Comparison of ENCODE assay signal across 8 mouse cellular contexts in the genomic region with DNA sequence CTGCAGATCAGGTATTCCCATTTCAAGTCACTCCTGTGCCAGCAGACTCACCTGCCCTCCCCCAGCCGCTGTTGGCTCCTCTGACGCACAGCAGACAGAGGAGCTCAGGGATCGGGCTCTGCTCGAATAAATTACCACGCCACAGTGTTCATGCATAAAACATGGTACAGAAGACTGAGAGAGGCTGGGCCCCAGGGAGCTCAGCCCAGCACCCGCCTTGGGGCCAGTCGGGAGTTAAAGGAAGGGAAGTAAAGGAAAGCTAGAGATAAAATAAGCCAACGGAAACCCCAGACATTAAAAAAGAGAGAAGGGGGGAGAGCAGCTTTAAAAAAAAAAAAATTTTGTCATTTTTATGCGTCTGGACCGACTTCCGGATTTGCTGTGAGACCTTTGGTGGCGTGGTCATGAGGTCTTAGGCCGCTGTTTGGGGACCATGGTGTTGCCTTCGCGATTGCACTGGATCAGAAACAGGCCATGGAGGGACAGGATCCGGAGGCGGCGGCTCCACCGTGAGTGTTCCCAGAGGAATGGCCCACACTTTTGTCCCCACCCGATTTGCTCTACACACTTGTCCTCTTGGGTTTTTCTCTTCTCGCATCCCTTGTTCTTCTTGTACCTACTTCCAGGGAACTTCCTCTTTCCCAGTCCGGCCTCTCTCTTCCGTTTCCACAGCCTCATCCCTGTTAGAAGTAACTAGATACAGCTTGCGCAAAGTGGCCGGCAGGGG.
DNase-seq lines count a peak whose midpoint lies in the region; ATAC-seq and TF ChIP-seq lines count a peak whose summit lies in the region.

No protein-coding gene starts in this region.

- no peaks in the 10 kb centered on the region for H3K9me3 ChIP-seq in forebrain, embryonic 11.5 days (ENCODE audit: control insufficient read depth, low read length)
- no peaks in the 10 kb centered on the region for H3K9me3 ChIP-seq in forebrain, postnatal 0 days (ENCODE audit: low read length)
- peaks cover 6% of the 10 kb centered on the region for H3K9me3 ChIP-seq in CH12.LX (replicated peaks; ENCODE audit: low read length)
- no peaks in the 10 kb centered on the region for H3K9me3 ChIP-seq in hindbrain, embryonic 15.5 days
- H3K9me3 ChIP-seq in midbrain, embryonic 15.5 days: no peaks in the 10 kb centered on the region

- H3K27me3 ChIP-seq in forebrain, embryonic 11.5 days (ENCODE audit: control insufficient read depth, insufficient read depth, low read length): no peaks in the 10 kb centered on the region
- no peaks in the 10 kb centered on the region for H3K27me3 ChIP-seq in forebrain, postnatal 0 days (ENCODE audit: insufficient read depth, low read length)
- H3K27me3 ChIP-seq in CH12.LX (replicated peaks): no peaks in the 10 kb centered on the region
- H3K27me3 ChIP-seq in hindbrain, embryonic 15.5 days: no peaks in the 10 kb centered on the region
- H3K27me3 ChIP-seq in midbrain, embryonic 15.5 days (replicated peaks): no peaks in the 10 kb centered on the region

- 82% methylated on average over 25 of the region's 25 CpGs for WGBS in forebrain, embryonic 11.5 days
- 69% methylated on average over 25 of the region's 25 CpGs for WGBS in forebrain, postnatal 0 days
- WGBS in hindbrain, embryonic 15.5 days: 63% methylated on average over 25 of the region's 25 CpGs
- WGBS in midbrain, embryonic 15.5 days: 54% methylated on average over 25 of the region's 25 CpGs

- ATAC-seq in forebrain, embryonic 11.5 days (replicated peaks; ENCODE audit: low FRiP score): peak; percentile 66; the same call in 1 of the 2 replicates
- no peak for ATAC-seq in forebrain, postnatal 0 days
- peak; percentile 56; the same call in 1 of the 2 replicates for ATAC-seq in hindbrain, embryonic 15.5 days (ENCODE audit: low FRiP score, low read depth)
- ATAC-seq in midbrain, embryonic 15.5 days (replicated peaks): peak; percentile 92

- peak; percentile 62 for TF ChIP-seq POLR2A in CH12.LX (IDR thresholded peaks at IDR 0.05; ENCODE audit: low read depth, low read length)

- no peak for TF ChIP-seq RAD21 in CH12.LX (IDR thresholded peaks at IDR 0.05; ENCODE audit: low read depth, low read length)

- no peak overlapping the region for H3K27ac ChIP-seq in forebrain, embryonic 11.5 days (ENCODE audit: low read depth, low read length)
- H3K27ac ChIP-seq in forebrain, postnatal 0 days (ENCODE audit: low read depth, low read length): no peak overlapping the region
- H3K27ac ChIP-seq in CH12.LX (ENCODE audit: insufficient read depth, low read depth): peak overlapping the region; percentile 8; the same call in 1 of the 2 replicates
- no peak overlapping the region for H3K27ac ChIP-seq in hindbrain, embryonic 15.5 days (replicated peaks)
- 0 out of 2 replicates have a peak overlapping the region, but pooled peaks have one; percentile 8 for H3K27ac ChIP-seq in midbrain, embryonic 15.5 days

- no peak for TF ChIP-seq CTCF in forebrain, postnatal 0 days (IDR thresholded peaks at IDR 0.05; ENCODE audit: low read depth)
- no peak for TF ChIP-seq CTCF in CH12.LX (conservative IDR thresholded peaks at IDR 0.05 in 1 of 2, IDR thresholded peaks at IDR 0.05 in 1 of 2; ENCODE audit: low read depth in 2 of 2, low read length in 2 of 2)

- no peaks in the 10 kb centered on the region; the same call in 1 of the 2 replicates for H3K79me2 ChIP-seq in CH12.LX (replicated peaks; ENCODE audit: control insufficient read depth, extremely low read depth, insufficient read depth, poor library complexity, severe bottlenecking)

- TF ChIP-seq EP300 in CH12.LX (IDR thresholded peaks at IDR 0.05; ENCODE audit: low read length): peak; percentile 31; the same call in 1 of the 2 replicates

- H3K4me3 ChIP-seq in forebrain, embryonic 11.5 days (ENCODE audit: low read depth, low read length): no peak overlapping the region
- no peak overlapping the region for H3K4me3 ChIP-seq in forebrain, postnatal 0 days (ENCODE audit: low read depth, low read length)
- peak overlapping the region; percentile 59 to 69 (median 69) for H3K4me3 ChIP-seq in CH12.LX (replicated peaks in 1 of 3; ENCODE audit: low read depth in 2 of 3, low read length in 2 of 3, poor library complexity in 1 of 3)
- no peak overlapping the region for H3K4me3 ChIP-seq in hindbrain, embryonic 15.5 days
- no peak overlapping the region for H3K4me3 ChIP-seq in midbrain, embryonic 15.5 days

- in situ Hi-C loops in CH12.LX (cut with MboI; ENCODE audit: low pct_ligation_motif_present, low pct_unique_long_range_greater_than_20kb, low sequenced_read_pairs): no loop called here

- no peaks in the 10 kb centered on the region for H3K36me3 ChIP-seq in forebrain, embryonic 11.5 days (ENCODE audit: control insufficient read depth, insufficient read depth, low read length)
- H3K36me3 ChIP-seq in forebrain, postnatal 0 days (ENCODE audit: insufficient read depth): no peaks in the 10 kb centered on the region
- H3K36me3 ChIP-seq in CH12.LX (replicated peaks in 1 of 2; ENCODE audit: control insufficient read depth in 1 of 2, insufficient read depth in 1 of 2, low read length in 1 of 2): peaks cover 7 to 22% of the 10 kb centered on the region in 2 experiments
- H3K36me3 ChIP-seq in hindbrain, embryonic 15.5 days: no peaks in the 10 kb centered on the region
- H3K36me3 ChIP-seq in midbrain, embryonic 15.5 days (replicated peaks): no peaks in the 10 kb centered on the region

- no peak overlapping the region for H3K4me2 ChIP-seq in forebrain, embryonic 11.5 days (ENCODE audit: low read depth, low read length, severe bottlenecking)
- H3K4me2 ChIP-seq in forebrain, postnatal 0 days (ENCODE audit: low read depth): no peak overlapping the region
- peak overlapping the region; percentile 90 for H3K4me2 ChIP-seq in CH12.LX (ENCODE audit: insufficient read depth, low read depth, poor library complexity, severe bottlenecking)
- H3K4me2 ChIP-seq in hindbrain, embryonic 15.5 days: no peak overlapping the region
- peak overlapping the region; percentile 28; the same call in 1 of the 2 replicates for H3K4me2 ChIP-seq in midbrain, embryonic 15.5 days

- dilution Hi-C loops in CH12.LX (cut with MboI; ENCODE audit: extremely low pct_ligation_motif_present, extremely low pct_unique_long_range_greater_than_20kb, low sequenced_read_pairs): no loop called here

- no peaks in the 10 kb centered on the region for H3K4me1 ChIP-seq in forebrain, embryonic 11.5 days (replicated peaks; ENCODE audit: control insufficient read depth, insufficient read depth, low read length)
- no peaks in the 10 kb centered on the region for H3K4me1 ChIP-seq in forebrain, postnatal 0 days (ENCODE audit: insufficient read depth)
- peaks cover 7 to 71% of the 10 kb centered on the region in 2 experiments; a peak in 3 of 4 replicates for H3K4me1 ChIP-seq in CH12.LX (ENCODE audit: control insufficient read depth in 1 of 2, insufficient read depth in 2 of 2)
- H3K4me1 ChIP-seq in hindbrain, embryonic 15.5 days (replicated peaks): peaks cover 4% of the 10 kb centered on the region; the same call in 1 of the 2 replicates
- peaks cover 11% of the 10 kb centered on the region for H3K4me1 ChIP-seq in midbrain, embryonic 15.5 days

- no peak overlapping the region for H3K9ac ChIP-seq in forebrain, embryonic 11.5 days (ENCODE audit: low read length)
- H3K9ac ChIP-seq in forebrain, postnatal 0 days: no peak overlapping the region
- peak overlapping the region; percentile 76 for H3K9ac ChIP-seq in CH12.LX (ENCODE audit: insufficient read depth, low read depth)
- no peak overlapping the region for H3K9ac ChIP-seq in hindbrain, embryonic 15.5 days
- H3K9ac ChIP-seq in midbrain, embryonic 15.5 days: no peak overlapping the region

- no peak for DNase-seq in forebrain, embryonic 11.5 days (ENCODE audit: low spot score)
- DNase-seq in forebrain, postnatal 0 days: no peak
- DNase-seq in CH12.LX (ENCODE audit: extremely low read depth): peak; percentile 60
- DNase-seq in cerebellum, postnatal 14 days: no peak
- DNase-seq in lung, postnatal 14 days: no peak
- no peak for DNase-seq in ovary, postnatal 36 days (ENCODE audit: low spot score)

TF ChIP-seq in CH12.LX, 34 proteins besides CTCF, POLR2A, EP300 and RAD21 (continues in another document):
- TF ChIP-seq POLR2AphosphoS2 (IDR thresholded peaks at IDR 0.05; ENCODE audit: low read depth, low read length) (no peak), MAX (IDR thresholded peaks at IDR 0.05; ENCODE audit: low read length) (peak; percentile 36; the same call in 1 of the 2 replicates), IRF4 (IDR thresholded peaks at IDR 0.05; ENCODE audit: low read depth, low read length) (peak; percentile 23), BHLHE40 (IDR thresholded peaks at IDR 0.05; ENCODE audit: low read depth, low read length) (peak; percentile 40; the same call in 1 of the 2 replicates), NRF1 (IDR thresholded peaks at IDR 0.05; ENCODE audit: low read depth, low read length) (0 out of 2 replicates have a peak, but pooled peaks have one; percentile 10), ETS1 (conservative IDR thresholded peaks at IDR 0.05; ENCODE audit: low read depth, low read length) (0 out of 2 replicates have a peak, but pooled peaks have one; percentile 13), MYC (IDR thresholded peaks at IDR 0.05; ENCODE audit: low read depth, low read length) (0 out of 2 replicates have a peak, but pooled peaks have one; percentile 74), KAT2A (IDR thresholded peaks at IDR 0.05; ENCODE audit: insufficient replicate concordance, low read length) (0 out of 2 replicates have a peak, but pooled peaks have one; percentile 11), ZMIZ1 (IDR thresholded peaks at IDR 0.05; ENCODE audit: low read depth, low read length) (peak; percentile 60; the same call in 1 of the 2 replicates), JUN (IDR thresholded peaks at IDR 0.05; ENCODE audit: insufficient read depth, low read depth, low read length) (no peak), MEF2A (IDR thresholded peaks at IDR 0.05; ENCODE audit: borderline replicate concordance, low read depth, low read length) (peak; percentile 38; the same call in 1 of the 2 replicates), MAZ (IDR thresholded peaks at IDR 0.05; ENCODE audit: low read depth, low read length) (0 out of 2 replicates have a peak, but pooled peaks have one; percentile 47), JUND (conservative IDR thresholded peaks at IDR 0.05; ENCODE audit: low read depth, low read length) (no peak), USF2 (conservative IDR thresholded peaks at IDR 0.05; ENCODE audit: low read depth, low read length) (no peak), ZNF384 (IDR thresholded peaks at IDR 0.05; ENCODE audit: low read depth, low read length) (peak; percentile 86), CHD1 (IDR thresholded peaks at IDR 0.05; ENCODE audit: low read depth, low read length) (no peak), TCF12 (IDR thresholded peaks at IDR 0.05; ENCODE audit: low read depth, low read length) (0 out of 2 replicates have a peak, but pooled peaks have one; percentile 43), ELF1 (IDR thresholded peaks at IDR 0.05; ENCODE audit: low read depth, low read length) (peak; percentile 83), SIN3A (IDR thresholded peaks at IDR 0.05; ENCODE audit: low read length) (peak; percentile 58; the same call in 1 of the 2 replicates), GABPA (IDR thresholded peaks at IDR 0.05; ENCODE audit: insufficient replicate concordance, low read depth, low read length) (no peak)

Comparison
In these comparisons a context has a peak if more than half of its experiments do, and no peak if none do; other contexts are left out.
1. H3K27ac ChIP-seq: peak in CH12.LX (single experiment) and midbrain, embryonic 15.5 days (single experiment); none in forebrain, embryonic 11.5 days (single experiment), forebrain, postnatal 0 days (single experiment) and hindbrain, embryonic 15.5 days (single experiment).
2. H3K4me2 ChIP-seq: peak in CH12.LX (single experiment) and midbrain, embryonic 15.5 days (single experiment); none in forebrain, embryonic 11.5 days (single experiment), forebrain, postnatal 0 days (single experiment) and hindbrain, embryonic 15.5 days (single experiment).
3. H3K4me3 ChIP-seq: peak in CH12.LX (3 of 3); none in forebrain, embryonic 11.5 days (single experiment), forebrain, postnatal 0 days (single experiment), hindbrain, embryonic 15.5 days (single experiment) and midbrain, embryonic 15.5 days (single experiment).